Mouse (Mus musculus): ENCODE measurements around the gene Unc13a. TPM values are rescaled to one million over a fixed set of nuclear protein-coding genes. Genes with fewer than 3 reads are reported as not detected.

Unc13a gene
- total RNA-seq, 4 experiments from 2014 or later: 0.49 to 1.4 (median 0.57) TPM

GRCm38 (mm10) chr8:71666855-71667254 lies 4.7 kb downstream of the Unc13a start:
- DNase-seq (ENCODE audit: low spot score): no peak

DNA sequence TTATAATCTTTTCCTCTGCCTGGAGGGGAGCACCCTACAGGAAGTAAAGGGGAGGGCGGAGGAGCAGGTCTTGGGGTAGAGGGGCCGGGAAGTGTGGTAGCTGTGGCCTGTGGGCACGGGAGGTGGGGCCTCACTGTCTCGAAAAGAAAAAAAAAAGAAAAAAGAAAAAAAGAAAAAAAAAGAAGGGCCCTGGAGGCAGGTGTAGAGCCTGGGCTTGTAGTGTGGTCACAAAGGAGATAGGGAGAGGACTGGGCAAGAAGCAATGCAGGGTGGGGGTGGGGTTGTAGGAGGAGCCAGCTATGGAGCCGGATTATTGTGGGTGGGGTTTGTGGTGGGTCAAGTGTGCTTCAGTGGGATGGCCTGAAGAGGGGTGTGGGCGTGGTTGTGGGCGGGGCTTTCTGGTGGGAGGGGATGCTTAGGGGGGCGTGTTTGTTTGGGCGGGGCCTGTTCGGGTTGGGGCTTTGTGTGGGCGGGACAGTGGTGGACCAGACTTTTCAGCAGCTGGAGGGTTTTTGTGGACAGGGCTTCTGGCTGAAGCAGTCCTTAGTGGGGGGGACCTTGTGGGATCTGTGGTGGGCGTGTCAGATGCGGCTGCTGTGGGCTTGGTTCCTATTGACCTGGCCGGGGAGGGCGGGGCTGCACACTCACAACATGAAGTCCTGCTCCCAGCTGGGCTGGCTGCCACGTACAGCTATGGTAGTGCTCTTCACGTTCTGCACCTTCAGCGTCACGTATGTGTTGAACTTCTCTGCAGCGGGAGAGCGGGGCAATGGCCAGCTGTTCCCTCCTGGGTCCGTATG lies 6.0 kb downstream of the Unc13a start:
- no peak for DNase-seq (ENCODE audit: low spot score)

- DNase-seq (ENCODE audit: low spot score): peak; percentile 81
Measured at GRCm38 (mm10) chr8:71660325-71661120, 11.0 kb downstream of the Unc13a start.

DNA sequence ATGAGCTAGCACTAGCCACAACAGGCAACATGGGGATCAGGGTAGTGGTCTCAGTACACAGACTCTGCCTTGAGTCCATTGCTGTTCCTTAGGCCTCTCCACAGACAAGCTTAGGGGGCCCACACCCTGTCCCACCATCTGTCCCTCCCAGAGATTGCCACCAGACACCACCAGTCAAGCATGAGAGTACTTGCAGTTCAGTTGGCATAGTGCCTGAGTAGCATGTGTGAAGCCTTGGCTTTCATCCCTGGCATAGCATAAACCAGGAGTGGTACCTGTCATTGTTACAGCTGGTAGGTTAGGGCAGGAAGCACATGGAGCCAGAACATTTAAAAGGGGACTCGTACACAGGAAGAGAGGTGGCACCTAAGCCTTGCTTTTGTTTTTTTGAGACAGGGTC lies 11.8 kb downstream of the Unc13a start:
- DNase-seq (ENCODE audit: low spot score): no peak

DNA sequence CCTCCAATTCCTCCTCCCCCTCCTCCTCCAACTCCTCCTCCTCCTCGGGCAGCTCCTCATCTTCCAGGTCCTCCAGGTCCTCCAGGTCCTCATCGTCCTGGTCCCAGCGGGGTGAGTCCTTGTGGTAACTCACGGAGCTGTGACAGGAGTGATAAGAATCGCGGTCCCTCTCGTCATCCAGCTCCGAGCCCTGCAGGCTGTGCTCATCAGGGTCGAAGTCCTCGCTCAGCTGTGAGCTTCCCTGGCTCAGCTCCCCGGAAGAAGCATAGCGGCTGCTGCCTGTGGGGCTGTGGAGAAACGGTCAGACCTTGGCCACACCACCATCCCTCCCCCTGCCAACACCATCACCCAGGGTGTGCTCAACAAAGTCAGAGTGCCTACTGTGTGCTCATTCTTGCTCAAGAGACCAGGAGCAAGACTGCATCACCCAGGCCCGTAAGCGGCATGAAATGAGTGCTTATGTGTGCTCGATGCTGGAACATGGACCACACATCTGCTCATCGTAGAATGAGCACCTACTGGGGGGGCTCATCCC lies 13.0 kb downstream of the Unc13a start:
- DNase-seq (ENCODE audit: low spot score): no peak

- no peak for DNase-seq (ENCODE audit: low spot score)
Measured at GRCm38 (mm10) chr8:71657816-71658215, 13.7 kb downstream of the Unc13a start.

DNA sequence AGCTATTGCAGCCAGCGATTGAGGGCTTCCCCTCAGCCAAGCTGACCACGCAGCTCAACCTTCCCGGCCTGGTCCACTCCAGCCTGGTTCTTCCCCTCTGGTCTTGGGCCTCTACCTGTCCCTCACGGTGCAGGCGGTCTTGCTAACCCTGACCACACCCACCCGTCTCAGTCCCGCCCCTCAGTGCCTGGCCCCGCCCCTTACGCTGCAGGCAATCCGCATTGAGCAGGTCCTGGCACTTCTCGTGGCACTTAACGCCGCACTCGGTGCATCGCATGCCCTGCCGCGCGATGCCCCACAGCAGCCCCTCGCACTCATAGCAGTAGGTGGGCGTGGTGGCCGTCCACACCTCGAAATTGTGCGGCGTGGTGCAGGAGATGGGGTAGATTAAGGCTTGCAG lies 17.0 kb downstream of the Unc13a start:
- DNase-seq (ENCODE audit: low spot score): no peak

DNA sequence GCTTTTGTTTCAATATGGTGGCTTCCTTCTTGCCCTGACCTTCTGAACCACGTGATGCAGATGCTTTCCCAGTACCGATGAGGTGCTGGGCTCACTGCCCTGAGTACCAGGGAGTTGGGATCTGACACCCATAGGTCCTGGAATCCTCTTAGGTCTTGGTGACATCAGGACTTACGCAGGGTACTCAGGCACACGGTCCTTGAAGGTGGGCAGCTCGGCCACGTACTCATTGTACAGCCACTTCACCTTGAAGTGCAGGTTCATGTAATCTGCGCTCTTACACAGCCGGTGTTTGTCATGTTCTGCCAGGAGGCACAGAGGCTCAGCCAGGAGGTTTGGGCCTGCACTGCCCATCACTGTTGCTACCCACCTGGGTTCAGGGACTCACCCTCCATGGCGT lies 26.0 kb downstream of the Unc13a start:
- no peak for DNase-seq (ENCODE audit: low spot score)

DNA sequence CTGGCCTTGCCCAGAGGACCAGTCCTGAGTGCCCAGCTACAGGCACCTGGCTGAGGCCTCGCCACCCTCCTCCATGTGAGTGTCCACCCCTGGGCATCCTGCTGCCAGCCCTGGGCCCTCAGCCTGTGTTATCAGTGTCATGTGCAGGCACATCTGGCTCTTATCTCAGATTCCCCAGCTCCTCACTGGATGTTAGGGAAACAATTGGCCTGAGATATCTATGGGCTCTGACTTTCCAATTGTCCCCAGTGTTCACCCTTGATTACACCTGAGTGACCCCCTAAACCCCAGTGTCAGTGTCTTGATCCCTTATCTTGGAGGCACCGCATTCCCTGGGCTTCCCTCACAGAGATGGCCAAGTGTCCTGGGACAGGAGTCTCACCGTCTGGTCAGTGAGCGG lies 32.2 kb downstream of the Unc13a start:
- no peak for DNase-seq (ENCODE audit: low spot score)

DNA sequence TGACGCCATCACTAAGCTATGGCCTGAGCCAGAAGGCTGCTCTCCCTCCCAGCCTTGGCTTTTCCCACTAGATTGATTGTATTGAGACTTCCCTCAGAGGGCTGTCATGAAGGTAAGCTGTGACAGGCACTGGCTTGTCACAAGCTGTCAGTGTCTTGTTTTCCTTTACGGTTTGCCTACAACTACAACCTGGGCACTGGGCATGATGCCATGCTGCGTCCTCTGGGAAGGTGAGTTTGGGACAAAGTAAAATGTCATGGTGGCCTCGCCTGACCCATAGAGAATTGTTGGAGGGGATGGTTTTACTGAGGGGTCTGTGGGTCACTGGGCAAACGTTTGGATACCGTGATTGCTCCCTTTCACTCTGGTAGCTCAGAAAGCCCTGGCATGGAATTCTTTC lies 33.2 kb downstream of the Unc13a start:
- DNase-seq (ENCODE audit: low spot score): no peak

GRCm38 (mm10) chr8:71637149-71638095 lies 34.1 kb downstream of the Unc13a start:
- no peak for DNase-seq (ENCODE audit: low spot score)

- DNase-seq (ENCODE audit: low spot score): no peak
Measured at GRCm38 (mm10) chr8:71633981-71634667, 37.4 kb downstream of the Unc13a start.

DNA sequence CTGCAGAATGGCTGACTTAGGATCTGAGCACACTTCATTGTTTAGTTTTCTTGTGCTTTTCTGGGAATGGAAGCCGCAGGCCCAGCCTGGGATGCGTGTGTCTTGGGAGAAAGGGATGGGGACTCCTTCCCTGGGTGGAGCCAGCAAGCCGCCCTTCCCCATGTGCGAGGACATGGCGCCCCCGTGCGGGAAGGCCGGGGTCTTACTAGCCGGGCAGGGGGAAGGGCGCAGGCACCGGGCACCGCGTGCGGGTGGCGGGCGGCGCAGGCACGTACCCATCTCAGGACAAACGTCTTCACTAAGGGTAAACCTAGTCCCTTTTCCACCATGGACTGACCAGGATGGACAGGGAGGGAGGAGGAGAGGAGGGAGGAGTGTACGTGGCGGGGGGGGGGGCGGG lies 38.4 kb downstream of the Unc13a start:
- DNase-seq (ENCODE audit: low spot score): peak; percentile 36

DNA sequence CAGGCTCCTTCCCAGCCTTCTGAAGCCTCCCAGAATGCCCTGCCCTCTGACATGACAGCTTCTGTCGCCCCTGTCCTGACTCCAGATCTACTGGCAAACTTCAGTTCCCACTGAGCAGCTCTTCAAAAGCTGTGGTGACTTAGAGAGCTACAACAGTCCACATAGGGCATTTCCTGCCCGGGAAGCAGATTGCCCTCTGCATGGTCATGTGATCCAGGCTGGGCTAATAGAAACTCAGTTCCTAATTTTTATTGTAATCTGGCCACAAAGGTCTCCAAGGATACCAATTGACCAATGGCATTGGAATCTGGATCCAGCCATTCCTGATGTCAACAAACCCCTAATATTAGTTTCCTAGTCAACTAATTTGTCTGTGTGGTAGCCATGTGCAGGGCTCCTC lies 39.7 kb downstream of the Unc13a start:
- DNase-seq (ENCODE audit: low spot score): no peak

DNA sequence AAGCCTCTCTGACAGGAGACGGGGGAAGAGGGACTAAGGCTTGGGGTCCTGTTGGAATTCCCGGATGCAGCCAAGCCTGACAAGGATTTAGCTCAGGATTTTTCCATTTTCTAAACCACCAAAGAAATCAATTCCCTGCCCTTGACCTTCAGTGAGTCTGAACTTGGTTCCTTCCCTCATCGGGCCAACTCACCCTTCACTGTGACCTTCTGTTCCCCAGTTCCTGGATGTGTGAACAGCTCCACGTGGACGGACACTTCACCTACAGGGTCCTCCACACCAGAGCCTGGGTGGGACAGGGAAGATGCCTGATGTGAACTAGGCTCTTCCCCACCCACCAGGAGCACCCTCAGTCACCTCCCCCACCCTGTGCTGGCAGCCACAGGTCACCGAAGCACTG lies 40.8 kb downstream of the Unc13a start:
- no peak for DNase-seq (ENCODE audit: low spot score)

DNA sequence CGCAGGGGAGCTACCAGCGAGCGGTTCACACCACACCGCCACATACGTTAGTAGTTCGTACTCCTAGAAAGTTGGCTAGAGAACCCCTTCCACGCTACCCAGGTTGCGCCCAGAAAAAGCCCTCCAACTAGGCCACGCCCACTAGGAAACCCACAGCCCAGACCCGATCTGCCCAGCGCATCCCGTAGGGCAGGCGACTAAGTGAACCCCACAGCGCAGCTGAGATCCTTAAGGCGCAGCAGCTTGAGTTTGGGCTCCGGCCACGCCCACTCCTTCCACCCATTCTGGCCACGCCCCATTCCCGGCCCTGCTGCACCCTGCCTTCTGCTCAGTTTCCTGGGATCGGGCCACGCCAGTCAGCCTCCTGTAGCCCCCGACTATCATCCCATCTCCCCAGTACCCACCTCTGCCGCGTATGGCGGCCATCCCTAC lies 41.8 kb downstream of the Unc13a start:
- peak; percentile 24 for DNase-seq (ENCODE audit: low spot score)

GRCm38 (mm10) chr8:71629096-71629697 lies 42.4 kb downstream of the Unc13a start:
- DNase-seq (ENCODE audit: low spot score): peak; percentile 95

DNA sequence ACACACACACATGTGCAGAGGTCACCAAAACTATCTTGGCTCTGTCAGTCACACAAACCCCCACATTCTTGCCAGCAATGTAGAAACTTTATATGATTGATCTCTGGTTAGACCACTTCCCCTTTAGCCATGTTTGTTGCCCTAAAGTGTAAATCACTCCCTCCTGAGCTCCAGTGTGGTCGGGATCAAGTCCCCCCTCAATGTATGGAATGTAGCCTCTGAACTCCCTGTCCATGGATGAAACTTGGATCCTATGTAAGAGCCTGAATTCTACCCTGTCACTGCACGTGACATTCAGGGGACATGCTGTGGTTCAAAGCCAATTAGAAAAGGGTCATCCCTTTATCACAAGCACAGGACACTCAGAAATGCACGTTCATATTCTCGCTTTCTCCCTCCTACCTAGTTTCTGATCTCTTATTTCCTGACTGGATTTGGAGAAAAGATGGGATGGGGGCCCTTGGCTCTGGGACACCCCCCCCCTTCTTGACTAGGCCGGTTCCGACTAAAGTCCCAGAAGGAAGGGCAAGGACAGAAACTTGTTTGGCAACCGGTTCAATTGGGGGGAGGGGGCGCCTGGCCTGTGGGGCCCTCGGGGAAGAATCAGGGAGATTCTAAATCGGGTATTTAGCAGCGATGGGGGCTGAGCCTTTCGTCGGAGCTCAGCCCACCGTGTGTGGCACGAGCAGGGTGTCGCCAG lies 43.0 kb downstream of the Unc13a start:
- DNase-seq (ENCODE audit: low spot score): no peak

DNA sequence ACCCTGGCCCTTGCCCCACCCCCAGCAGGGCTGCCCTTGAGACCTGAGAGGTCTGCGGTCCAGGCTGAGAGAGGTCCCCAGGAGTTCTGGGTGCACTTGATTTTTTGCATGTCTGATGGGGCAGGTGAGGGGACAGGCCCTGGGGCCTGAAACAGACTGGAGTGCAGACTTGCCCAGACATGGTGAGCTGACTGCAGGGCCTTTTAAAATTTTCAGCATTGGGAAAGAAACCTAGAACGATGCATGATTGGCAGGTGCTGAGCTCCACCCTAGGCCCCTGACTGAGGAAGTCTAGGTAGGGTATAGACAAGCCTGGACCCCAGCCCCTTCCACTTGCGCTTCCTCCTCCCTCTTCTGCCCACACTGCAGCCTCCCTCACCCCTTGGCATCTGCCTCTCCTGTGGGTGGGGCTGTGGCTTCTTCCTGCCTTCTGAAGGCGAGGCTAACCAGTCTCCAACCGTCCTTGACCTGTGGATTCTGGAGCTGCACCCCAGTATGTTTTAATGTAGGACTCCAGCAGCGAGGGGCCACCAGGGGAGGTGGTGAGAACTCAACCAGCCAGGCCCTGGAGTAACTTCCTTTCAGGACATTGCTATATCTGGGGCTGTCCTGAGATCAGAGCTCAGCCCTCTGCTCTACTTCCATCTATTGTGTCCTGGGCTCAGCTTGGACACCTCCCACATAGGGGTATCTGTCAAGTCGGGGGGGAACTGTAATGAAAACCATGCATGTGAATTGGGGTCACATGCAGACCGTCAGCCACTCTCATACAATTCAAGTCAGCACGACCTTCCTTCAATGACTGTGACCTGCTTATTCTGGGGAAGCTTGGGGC lies 44.1 kb downstream of the Unc13a start:
- DNase-seq (ENCODE audit: low spot score): peak; percentile 35

Measured in heart, adult 8-10 months (tissue).